Mouse (Mus musculus): ENCODE measurements around the gene Mfsd11.

DNA sequence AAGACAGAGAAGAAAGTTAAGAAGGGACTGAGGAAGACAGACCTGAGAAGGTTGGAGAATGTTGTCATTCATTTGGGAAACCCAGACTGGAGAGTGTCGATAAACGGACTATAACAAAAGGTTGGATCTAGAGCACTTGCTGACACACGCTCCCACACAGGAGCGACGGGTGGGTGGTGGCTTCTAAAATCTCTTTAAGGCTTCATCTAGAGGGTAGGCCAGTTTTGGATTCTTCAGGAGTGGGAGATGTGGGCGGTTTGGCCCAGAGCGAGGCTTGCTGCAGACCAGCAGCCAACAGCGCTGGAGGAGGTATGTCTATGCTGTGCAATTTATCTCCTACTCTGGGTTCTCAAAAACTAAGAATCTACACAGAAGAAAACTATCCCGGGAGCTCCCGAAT is 29.6 kb upstream of the Mfsd11 start:
- TF ChIP-seq POLR2A (IDR thresholded peaks at IDR 0.05; ENCODE audit: extremely low read depth, insufficient read depth, low read length) (no peak), CTCF (IDR thresholded peaks at IDR 0.05; ENCODE audit: extremely low read depth, insufficient read depth, low read length) (no peak)

Measured in cortical plate, adult 2 months (tissue).